Mouse (Mus musculus): ENCODE results near the gene Ifnk. TPM values are rescaled to one million over a fixed set of nuclear protein-coding genes. Genes with fewer than 3 reads are reported as not detected.

The Ifnk gene
- total RNA-seq (2021): not detected
- long read RNA-seq, experiment 1: 0 reads
- long read RNA-seq, experiment 2: 0 reads

DNA sequence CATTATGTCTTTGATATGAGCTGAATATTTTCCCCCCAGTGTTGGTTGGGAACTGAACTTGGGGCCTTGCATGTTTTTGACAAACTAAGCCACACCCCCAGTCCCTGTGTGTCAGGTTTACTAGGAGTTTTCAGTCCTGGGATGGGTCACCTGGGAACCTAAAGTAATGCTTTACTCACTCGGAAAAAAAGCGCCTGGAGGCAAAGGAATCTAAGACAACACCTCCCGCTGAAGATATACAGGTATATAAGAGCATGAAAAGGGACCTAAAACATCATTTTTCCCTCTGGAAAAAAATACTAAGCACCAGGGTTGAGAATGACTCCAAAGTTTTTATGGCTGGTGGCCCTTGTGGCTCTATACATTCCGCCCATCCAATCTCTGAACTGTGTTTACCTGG lies at the start of gene Ifnk:
Gene Ifnk (plus strand): TSS at position 301 of the 400 bp plus-strand sequence.
- no peak for DNase-seq (ENCODE audit: low spot score in 2 of 2)

DNA sequence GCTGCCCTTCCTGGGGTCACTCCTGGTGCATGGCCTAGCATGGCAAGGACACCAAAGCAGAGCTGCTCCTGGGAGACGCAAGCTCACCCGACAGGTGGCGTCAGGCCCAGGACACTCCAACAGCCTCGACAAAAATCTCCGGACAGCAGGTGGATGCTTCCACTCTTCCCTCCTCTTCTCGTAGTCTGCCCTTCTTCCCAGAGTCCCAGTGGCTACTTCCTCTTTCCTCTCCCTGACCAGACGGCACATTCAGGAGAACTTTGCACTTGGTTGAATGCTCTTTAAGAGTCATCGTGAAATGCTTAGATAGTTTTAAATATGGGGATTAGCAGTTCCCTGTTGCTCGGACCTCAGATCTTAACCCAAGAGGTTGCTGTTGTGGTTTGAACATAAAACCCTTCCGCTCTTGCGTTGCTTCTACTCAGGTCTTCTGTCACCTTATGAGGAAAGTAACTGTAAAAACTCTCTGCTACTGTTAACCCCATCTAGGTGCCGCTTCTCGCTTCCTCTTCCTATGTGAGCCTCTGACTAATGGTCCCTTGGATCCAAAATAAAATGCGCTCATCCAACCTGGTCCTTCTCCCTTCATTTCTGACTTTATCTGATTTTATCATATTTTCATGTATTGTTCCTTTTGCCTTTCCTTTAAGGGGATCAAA lies 46.6 kb upstream of the Ifnk start:
- DNase-seq (ENCODE audit: low spot score in 2 of 2): no peak

DNA sequence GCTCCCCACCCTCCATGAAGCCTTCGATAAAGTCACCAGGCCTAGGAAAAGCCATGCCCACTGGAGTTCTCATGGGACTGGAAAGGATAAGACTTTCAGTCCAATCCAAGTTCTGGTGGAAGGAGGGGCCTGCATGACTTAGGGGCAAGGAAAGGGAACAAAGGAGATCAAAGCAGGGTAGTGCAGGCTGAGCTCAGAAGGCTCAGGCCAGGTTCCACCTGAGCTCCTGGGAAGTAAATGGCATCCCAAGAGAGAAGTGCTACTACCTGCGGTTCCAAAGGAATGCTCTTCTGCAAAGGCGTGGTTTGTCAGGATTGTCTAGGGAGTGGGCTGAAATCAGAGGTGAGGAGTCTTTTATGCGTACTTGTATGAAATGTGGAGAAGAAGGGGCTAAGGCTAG lies 39.4 kb upstream of the Ifnk start:
- no peak for DNase-seq (ENCODE audit: low spot score in 2 of 2)

DNA sequence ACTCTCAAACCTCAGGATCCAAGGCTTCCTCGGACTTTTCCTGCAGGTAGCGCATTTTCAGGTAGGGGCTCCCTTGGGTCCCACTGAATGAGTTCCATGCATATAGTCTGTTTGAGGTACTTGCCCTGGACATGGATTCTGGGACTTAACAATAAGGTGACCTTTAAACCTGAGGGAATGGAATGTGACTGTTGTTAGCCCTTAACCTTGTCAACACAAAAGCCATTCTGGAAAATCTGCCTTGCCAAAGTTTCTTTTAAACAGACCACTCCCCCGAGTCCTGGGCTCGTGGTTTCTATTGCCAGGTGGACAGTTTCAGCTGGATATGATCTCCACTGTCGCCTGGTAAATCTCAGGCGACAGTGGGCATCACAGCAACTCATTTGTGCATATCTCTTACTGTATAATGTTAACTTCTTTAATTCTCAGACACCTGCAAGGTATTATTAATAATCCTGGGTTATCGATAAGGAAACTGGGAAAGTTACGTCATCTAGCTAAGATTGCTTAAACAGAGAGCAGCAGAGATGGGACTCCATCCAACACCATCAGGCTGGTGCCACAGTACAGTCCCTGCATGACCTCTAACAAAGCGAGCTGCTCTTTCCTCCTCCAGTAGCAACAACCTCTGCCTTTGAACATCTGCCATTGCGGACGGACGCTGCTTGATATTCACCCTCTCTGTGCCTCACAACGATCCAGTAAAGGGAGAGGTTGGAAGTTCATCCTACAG lies 38.2 kb upstream of the Ifnk start:
- no peak for DNase-seq (ENCODE audit: low spot score in 2 of 2)

DNA sequence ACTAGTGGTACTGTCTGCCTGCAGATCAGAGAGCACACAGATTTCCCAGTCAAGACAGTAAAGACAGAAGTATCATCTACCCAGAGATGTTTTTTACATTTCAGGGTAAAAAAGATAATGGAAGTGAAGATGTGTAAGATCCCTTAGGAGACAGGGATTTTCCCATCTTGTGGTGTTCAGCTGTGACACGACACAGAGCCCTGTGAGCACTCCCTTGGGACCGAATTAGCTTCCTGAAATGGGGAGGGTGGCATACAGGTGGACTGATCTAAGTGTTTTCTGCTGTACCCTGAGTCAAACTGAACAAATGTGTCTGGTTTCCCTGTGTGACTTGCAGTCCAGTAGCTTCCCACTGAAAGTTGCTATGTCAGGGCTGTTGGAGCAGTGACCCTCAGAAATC lies 36.9 kb upstream of the Ifnk start:
- no peak for DNase-seq (ENCODE audit: low spot score in 2 of 2)

DNA sequence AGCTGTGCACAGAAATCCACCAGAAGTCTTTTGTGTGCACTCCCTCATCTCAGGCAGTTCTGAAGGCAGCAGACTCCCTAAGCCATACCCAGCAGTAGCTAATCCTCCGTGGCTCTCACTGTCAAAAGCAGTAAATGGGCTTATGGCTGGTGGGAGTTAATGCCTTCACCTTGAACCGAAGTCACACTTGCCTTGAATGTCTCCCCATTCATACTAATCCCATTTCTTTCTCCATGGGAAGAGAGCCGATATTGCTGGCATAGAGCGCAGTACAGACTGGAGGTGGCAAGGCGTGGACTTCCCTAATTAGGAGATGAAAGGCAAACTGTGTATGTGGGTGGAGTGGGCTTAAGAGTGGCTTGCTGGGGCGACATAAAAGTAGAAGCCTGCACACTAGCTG lies 35.9 kb upstream of the Ifnk start:
- DNase-seq (ENCODE audit: low spot score in 2 of 2): no peak

DNA sequence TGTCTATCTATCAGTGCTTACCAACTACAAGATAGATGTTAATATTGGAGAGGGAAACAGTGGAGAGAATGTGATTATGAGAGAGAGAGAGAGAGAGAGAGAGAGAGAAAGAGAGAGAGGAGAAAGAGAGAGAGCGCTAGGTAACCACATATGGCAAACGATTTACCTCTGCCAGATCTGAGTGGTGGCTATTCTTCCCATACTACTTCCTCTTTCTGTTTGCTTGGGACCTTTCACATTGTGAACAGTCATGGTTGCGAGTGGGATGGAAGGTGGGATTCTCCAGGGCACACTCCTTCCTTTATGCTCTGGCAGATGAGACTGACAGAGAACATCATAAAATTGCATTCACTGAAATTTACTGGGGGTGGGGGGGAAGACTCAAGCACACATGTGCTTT lies 34.7 kb upstream of the Ifnk start:
- no peak for DNase-seq (ENCODE audit: low spot score in 2 of 2)

DNA sequence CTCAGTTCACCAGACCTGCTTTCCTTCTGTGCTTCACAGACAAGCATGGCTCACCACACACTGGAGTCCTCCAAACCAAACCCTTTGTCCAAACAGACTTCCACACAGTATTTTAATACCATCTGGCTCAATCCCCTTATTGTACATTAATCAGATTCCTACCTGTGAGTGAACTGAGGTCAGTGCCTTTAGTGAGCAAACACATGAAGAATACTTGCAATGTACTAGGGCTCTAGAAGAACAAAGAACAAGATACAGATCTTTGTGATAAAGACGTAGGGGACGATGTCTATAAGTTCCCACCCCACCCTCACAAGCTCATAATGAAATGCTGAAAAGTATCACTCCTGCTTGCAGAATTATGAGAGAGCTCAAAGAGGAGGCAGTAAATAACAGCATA lies 33.0 kb upstream of the Ifnk start:
- DNase-seq (ENCODE audit: low spot score in 2 of 2): peak in 1 of 2 experiments; percentile 36

DNA sequence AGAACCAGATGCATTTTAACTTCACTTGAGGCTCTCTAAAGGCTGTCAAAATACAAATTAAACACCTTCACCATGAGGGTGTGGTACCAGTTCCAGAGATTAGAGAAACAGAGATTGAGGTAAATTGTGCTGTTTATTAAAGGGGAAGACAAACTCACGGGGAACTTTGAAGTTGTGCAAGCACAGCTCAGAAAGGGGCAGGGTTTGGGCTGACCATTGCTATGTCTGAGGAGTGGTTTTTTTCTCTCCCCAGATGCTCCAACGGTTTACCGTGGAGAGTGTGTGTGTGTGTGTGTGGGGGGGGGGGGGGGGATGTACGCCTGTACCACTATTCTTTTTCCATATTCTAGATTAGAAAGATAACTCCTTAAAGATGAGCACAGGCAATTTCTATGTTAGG lies 31.7 kb upstream of the Ifnk start:
- DNase-seq (ENCODE audit: low spot score in 2 of 2): no peak

DNA sequence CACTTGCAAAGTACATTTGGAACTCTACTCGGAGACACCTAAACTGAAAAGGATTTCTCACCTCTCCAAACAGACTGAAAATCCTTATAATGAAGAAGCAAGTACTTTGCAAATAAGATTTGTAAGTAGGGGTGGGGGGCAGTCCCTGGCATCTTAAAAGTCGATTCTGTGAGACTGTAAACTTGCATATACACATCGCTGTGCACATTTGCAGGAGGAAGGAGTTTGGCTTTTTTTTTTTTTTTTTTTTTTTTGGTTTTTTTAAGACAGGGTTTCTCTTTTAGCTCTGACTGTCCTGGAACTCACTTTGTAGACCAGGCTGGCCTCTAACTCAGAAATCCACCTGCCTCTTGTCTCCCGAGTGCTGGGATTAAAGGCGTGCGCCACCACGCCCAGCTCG lies 31.3 kb upstream of the Ifnk start:
- no peak for DNase-seq (ENCODE audit: low spot score in 2 of 2)

DNA sequence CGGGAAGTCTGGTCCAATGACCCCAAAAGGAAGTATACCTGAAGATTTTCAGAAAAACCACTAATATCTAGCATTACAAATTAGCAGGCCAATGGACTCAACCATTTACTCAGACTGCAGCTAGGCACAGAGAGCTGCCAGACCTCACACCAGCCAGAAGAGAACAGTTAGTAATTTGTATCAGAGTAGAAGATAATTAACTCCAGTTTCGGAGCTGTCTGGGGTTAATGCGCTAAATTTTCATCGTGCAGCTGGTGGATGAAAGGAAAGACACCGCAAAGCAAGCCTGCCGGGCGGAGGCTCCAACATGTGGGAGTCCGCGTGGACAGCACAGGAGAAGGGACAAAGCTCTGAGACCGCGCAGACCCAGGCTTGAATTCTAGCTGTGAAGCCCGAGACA lies 30.8 kb upstream of the Ifnk start:
- DNase-seq (ENCODE audit: low spot score in 2 of 2): peak in 1 of 2 experiments; percentile 15

DNA sequence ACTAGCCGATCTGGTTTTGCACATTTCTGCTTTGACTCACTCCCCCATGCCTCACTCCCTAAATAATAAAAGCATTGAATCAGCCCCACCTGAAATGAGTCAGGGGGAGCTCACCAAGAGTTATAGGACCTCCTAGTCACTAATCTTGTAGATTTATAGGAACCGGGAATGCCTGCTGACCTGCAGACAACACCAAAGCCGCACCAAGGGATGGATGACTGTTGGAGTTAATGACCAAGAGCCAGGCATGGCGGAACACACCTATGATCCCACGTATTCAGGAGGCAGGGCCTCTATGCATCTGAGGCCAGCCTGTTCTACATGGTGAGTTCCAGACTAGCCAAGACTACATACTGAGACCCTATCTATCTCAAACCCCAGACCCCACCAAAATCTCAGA lies 28.8 kb upstream of the Ifnk start:
- no peak for DNase-seq (ENCODE audit: low spot score in 2 of 2)

DNA sequence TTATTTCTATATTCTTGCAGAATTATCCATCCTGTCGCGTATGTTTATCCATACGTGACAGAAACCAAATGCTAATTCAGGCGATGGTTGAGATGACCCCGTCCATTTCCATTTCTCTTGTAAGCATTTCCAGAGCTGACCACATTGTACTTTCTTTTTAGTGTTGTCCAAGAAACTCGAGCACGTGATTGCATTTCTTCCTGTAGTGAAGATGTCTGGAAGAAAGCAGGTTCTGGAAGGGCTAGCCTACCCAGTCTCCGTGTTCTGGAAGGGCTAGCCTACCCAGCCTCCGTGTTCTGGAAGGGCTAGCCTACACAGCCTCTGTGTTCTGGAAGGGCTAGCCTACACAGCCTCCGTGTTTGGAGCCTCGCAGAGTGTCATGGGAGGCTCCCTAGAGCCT lies 27.8 kb upstream of the Ifnk start:
- no peak for DNase-seq (ENCODE audit: low spot score in 2 of 2)

DNA sequence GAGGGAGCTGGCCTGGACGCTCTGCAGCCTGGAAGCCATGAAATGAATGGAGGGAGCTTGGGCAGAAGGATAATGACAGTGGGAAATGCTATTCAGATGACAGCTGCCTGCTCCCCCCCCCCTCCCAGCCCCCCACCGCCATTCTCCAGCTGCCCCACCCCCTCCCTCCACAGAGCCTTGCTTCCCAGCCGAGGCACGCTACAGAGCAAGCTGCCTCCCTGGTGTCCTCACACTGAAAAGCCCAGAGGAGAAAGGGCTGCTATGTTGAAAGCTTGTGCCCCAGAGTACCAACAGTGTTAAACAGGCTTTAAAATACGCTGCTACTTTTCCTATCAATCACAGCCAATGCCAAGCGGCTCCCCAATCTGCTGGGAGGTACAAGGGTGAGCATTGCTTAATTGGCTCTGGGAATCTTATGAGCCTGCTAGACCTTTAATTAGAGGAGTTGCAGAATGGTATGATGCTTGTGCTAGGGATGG lies 26.5 kb upstream of the Ifnk start:
- DNase-seq (ENCODE audit: low spot score in 2 of 2): peak; percentile 17 to 18

DNA sequence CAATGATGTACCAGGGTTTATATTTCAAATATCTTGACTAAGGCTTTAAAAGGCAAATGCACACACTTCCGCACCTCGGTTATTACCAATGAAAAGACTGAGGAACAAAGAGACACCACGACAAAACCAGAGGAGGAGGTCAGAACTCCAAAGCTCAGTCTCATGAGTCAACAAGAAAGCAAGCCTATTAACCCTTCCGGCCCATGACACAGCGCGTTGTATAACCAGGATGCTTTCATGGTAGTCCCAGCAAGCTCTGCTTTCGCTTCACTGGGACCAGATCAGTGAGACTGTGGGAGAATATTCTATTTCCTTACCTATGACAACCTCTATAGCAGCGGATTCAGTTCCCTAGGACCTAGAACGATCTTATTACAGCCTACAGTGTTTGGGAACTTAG lies 25.1 kb upstream of the Ifnk start:
- DNase-seq (ENCODE audit: low spot score in 2 of 2): no peak

DNA sequence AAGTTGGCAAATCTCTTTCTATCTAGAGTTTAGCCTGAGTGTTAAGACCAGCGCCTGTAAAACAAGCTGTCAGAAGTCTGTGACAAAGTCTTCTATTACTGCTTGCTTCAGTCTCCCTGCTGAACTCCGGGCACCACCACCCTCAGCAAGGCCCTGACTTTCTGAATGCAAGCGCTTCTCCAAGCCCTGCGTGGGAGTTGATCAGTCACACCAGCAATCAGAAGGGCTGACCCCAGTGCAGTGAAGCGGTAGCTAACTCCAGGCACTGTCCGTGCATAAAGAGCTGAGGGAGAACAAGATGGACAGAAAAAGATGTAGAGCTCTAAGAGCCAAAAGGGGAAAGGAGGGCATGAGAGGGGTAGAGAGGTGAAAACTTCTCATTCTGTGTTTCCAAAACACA lies 24.1 kb upstream of the Ifnk start:
- DNase-seq (ENCODE audit: low spot score in 2 of 2): no peak

DNA sequence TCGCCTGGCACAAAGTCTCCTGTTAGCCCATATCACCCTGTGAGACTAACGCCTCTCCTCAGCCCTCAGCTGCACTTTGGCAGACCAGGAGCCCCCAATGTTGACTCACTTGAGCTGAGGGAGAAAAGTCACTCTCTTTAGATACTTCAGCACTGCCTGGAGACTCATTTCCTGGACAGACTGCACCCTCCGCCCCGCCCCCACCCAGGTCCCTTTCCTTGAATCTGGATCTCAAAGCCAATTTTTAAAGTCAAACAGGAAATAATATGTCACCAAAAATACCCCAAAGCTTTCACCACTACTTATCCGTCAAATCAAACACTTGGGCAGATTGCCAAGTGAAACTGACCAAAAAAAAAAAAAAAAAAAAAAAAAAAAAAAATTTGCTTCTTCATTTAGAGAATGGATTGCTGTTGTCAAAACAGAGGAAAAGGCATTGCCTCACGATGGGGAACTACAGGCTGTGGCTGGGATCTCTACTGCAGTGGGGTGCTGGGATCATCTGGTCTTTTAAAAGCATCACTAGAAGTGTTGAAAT lies 21.4 kb upstream of the Ifnk start:
- DNase-seq (ENCODE audit: low spot score in 2 of 2): no peak

DNA sequence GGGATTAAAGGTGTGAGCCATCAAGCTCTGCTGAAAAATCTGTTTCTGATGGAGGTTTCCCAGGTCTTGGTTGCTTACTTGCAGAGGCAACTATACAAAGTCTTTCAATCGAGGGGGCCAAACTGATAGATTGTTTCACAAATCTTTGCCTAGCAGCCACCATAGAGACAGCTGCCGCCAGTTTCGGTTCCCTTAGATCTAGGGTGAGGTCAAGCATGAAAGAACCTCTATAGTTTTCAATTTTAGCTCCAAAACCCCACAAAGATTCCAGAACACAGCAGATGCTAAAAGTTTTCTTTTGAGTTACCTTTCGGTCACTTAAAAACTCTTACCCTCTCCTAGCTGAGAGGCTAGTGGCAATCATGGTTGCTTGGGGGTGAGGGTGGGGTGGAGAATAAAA lies 20.3 kb upstream of the Ifnk start:
- DNase-seq (ENCODE audit: low spot score in 2 of 2): no peak

DNA sequence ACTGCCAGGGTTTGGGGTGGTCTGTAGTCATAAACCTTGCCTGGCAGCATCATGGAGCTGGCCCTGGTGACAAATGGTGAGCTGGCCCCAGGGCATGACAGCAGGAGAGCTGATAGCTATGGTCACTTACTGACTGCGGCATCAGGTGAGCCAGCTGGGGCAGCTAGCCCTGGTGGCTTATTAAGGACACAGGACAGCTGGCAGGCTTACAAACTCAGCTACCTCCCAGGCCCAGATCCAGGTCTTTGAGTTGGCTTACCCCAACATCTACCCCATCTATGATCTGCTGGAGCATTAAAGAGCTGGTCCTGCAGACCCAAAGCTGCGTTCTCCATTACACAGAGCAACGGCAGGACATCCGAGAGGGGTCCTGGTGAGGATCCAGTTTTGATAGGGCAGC lies 18.4 kb upstream of the Ifnk start:
- DNase-seq (ENCODE audit: low spot score in 2 of 2): no peak

DNA sequence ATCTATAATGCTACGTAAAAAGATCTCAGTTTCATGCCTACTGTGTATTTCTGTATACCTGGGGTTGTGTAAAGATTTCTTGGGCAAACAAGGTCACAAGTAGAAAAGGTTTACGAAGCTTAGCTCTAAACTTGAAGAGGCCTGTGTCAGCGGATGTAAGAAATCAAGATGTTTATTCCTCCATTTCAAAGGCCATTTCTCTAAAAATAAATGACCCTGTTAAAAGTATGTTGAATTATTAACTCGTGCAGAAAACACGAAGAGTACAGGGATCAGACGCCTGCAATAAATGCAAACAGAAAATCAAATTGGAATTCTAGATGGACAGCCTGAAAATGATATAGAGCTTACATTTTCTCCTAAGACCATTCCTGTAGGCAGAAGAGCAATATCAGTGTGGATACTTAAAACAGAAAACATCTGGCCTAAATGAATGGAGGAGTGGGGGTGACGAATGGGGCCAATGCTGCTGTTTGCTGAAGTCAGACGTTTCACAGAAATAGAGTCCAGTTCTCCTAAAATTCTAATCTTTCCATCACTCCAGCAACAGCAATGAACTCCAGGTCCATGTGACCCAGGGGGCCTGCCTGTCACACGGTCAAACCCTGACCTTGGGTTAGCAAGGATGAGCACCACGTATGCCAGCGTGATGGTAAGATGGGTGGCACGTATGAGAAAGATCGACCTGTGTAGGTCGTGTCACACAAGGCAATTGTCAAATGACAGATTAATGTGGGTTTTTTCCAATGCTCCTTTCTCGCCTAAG lies 16.8 kb upstream of the Ifnk start:
- no peak for DNase-seq (ENCODE audit: low spot score in 2 of 2)

DNA sequence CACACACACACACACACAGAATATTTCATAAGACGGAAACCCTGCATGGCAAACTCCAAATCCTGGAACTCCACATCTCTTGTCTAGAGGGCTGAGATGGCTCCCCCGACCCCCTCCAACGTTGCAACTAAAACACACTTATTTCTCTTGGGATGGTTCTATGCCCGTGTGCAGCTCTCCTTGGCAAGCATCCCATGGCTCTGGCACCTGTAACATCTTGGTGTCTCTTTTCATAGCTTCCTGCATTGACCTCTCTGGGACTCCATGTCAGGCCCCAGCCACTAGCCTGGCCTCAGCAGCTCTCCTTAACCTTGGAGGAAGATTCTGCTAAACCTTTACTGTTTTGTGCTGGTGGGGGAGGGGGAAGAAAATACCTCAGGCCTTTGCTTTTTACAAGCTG lies 16.1 kb upstream of the Ifnk start:
- no peak for DNase-seq (ENCODE audit: low spot score in 2 of 2)

DNA sequence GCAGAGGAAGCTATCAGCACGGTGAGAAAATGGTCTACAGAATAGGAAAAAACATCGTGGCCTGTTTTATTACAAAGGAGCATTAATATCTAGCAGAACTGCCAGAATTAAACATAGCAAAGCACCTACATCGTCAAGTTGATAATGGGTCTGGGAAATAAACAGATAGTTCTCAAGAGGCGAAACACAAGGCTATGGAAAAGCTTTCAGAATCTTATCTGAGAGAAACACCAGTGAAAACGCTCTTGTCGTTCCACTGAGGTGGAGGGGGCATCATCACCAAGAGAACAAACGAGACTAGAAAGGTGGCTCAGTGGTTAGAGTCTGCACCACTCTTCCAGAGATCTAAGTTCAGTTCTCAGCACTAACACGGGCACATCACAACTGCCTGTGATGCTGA lies 14.9 kb upstream of the Ifnk start:
- DNase-seq (ENCODE audit: low spot score in 2 of 2): no peak

All from layer of hippocampus, postnatal 14 days (tissue).